Mouse (Mus musculus) gastrocnemius, postnatal 36 days (tissue): ENCODE results near the gene Cox19. TPM values are rescaled to one million over a fixed set of nuclear protein-coding genes. Genes with fewer than 3 reads are reported as not detected.

Experiments used
- DNase-seq, 2 experiments: peaks; one replicate each; pipeline ENCODE4 v3.0.0; 2022
- intact Hi-C: fragments of 180-260 bp; cut with DNase I; formaldehyde crosslinking; loops from one replicate; pipeline ENCODE4 v1.15.1; 2025
- total RNA-seq, 2 experiments: library from RNA; stranded (reverse); gene quantifications; 2 replicates each; pipeline ENCODE4 v1.2.3; 2021

Gene Cox19
- total RNA-seq, 2 experiments from 2014 or later, result 52.8 to 68.3 TPM

DNA sequence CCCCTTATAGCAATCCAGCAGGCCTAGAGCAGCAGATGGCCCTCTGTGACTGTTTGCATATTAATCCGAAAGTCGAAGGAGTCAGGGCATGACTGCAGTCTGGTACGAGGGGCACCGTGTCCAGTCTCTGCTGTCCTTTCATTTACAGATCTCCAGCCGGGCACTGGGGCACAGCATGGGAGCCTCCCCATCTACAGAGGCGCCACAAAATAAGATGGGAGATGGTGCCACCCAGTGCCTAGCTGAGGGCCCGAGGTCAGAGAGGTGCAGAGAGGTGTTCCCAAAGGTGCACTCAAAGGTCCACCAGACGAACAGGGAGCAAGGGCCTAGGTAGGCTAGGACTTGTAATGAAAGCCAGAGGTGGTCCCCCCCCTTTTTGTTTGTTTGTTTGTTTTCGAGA is 32.0 kb upstream of the Cox19 start:
- no peak for DNase-seq
- intact Hi-C loops, result no loop called here

DNA sequence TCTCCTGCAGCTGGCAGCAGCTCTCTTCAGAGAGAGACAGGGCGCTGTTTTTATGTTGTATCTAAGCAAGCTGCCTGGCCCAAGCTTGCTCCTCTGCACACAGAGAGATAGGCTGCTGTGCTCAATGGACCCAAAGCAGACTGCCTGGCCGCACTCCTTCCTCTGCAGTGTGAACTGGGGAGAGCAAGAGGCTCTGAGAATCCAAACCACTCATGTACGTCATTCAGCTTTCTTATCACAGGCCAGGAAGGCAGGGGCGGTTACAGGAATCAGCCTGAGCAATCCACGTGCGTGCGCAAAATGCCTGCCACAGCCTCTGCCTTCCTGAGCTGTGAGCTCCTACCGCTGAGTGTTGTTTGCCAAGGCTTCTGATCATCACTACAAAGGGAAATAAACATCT is 31.5 kb upstream of the Cox19 start:
- intact Hi-C loops, result no loop called here
- DNase-seq, result no peak

DNA sequence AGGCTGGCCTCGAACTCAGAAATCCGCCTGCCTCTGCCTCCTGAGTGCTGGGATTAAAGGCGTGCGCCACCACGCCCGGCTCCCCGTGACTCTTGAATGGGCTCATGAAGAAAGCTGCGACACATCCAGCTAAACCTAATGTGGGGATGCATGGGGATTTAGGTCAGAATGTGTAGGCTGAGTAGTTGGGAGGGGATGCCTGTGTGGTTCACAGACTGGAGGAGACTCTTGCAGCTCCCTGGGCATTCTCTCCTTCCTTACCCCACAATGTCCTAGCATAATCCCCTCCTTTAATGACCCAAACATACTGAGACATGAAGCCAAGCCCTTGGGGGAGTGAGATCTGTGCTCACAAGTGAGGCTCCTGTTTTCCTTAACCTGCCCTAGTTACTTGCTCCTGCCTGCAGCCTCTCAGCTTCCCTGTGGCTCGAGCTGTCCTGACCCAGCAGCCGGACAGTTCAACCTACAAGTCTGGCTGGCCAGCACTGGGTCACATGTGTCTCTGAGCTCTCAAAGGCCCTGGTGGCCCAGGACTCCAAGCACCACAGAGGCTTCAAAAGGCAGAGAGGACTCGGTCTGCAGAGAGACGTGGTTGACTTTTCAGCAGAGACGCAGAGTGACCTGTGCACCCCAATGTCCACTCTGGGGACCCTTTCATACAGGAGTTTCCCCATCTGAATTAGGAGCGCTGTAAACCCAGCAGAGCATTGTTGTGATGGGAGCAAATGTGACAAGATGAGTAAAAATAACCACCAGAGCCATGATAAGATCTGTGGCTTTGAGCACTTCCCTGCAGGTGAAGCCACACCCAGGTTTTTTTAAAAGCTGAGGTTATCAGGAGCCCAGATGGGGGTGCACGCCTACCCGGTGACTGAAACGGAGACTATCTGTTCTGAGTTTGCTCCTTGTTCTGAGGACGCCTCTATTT is 30.6 kb upstream of the Cox19 start:
- no peak for DNase-seq
- intact Hi-C loops, result no loop called here

DNA sequence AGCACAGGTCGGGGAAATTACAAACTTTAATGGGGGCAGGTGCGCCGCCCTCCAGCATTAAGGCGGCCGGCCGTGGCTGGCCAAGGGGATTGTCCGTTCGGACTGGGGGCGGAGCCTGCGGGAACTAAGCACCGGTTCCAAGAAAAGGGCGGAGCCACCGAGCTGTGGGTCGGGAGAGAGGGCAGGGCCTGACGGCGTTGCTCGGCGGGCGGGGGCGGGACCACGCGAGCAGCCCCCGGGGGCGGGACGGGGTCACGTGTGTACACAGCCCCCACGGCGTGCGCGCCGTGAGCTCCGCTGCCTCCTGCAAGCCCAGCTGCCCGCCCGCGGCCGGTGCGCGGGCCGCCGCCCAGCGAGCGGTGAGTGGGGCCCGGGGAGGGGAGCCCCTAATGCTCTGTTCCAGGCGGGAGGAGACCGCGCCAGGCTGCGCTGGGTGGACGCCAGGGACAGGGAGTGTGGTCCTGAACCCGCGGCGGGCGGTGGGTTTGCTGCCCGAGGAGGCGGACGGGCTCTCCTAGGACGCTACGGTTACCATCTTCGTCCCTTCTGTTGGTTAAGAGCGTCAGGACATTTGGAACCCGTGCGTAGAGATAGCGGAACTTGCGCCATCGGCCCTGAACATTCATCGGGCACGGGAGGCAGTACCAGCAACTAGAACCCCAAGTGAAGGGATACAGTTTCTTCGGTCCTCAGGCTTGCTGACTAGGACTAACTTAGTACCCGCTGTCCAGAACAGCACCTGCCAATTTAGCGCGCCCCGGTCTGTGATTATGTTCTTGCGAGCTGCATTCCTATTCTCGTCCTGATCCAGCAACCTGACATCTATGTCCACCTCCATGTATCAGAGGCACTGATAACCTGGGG is 29.4 kb upstream of the Cox19 start:
- intact Hi-C loops, result no loop called here
- DNase-seq, result peak; percentile 92 to 97

DNA sequence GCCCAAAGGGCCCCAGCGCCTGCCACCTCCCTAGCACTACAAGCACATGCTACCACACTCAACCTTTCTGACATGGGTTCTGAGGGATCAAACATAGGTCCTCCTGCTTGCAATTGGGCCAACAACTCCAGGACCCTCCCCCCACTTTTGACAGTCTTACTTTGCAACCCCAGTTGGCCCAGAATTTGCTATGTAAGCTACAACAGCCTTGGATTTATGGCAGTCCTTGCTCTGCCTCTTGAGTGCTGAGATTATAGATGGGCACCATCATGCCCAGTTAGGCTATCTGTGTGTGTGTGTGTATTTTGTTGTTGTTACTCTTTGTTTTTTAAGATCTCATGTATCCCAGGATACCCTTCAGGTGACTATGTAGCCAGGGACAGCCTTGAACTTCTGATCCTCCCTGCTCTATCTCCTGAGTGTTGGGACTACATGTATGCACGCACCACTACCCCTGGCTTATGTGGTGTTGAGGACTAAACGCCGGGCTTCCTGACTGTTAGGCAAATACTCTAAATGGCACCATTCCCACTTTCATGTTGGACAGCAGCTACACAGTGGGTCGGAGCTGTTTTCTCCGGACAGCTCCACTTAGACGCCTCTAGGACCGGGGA is 28.7 kb upstream of the Cox19 start:
- intact Hi-C loops, result no loop called here
- DNase-seq, result no peak

DNA sequence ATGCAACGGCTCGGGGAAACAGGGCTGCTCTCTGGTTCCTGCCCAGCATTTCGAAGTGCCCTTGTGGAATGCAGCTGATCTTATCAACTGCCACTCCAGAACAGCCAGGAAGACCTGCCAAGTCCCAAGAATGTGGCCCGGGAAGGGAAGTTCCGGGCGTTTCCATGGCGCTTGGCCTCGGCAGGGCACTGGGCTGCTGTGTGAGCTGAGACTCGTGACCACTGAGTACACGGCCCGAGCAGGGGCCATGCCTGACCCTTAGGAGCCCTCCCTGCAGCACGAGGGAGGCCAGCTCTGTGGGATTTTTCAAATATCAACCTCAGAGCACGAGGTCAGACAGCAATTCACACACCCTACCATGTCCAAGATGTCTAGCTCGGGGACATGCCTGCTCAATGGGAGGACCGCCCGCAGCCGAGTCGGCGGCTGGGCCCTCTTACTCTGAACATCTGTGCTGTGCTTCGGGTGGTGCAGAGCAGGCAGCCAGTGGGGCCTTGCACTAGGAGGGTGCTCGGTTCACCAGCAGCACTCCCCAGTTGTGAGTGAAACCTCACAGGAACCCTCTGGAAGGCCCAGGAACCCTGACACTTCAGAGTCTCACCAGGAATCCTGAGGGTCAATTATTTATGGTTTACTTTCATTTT is 27.9 kb upstream of the Cox19 start:
- peak; percentile 55 to 61 for DNase-seq
- intact Hi-C loops, result no loop called here

DNA sequence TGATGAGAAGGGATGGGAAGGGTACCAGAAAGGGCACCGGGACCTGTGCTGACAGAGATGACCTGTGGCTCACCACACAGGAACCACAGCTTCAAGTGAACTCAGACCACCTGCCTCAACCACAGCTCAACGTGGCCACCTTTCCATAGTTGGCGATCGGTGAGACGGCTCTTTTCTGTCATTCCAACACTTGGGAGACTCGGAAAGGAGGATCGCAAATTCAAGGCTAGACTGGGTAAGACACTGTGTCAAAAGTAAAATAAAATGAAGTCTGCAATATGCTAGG is 27.0 kb upstream of the Cox19 start:
- intact Hi-C loops, result no loop called here
- DNase-seq, result no peak

DNA sequence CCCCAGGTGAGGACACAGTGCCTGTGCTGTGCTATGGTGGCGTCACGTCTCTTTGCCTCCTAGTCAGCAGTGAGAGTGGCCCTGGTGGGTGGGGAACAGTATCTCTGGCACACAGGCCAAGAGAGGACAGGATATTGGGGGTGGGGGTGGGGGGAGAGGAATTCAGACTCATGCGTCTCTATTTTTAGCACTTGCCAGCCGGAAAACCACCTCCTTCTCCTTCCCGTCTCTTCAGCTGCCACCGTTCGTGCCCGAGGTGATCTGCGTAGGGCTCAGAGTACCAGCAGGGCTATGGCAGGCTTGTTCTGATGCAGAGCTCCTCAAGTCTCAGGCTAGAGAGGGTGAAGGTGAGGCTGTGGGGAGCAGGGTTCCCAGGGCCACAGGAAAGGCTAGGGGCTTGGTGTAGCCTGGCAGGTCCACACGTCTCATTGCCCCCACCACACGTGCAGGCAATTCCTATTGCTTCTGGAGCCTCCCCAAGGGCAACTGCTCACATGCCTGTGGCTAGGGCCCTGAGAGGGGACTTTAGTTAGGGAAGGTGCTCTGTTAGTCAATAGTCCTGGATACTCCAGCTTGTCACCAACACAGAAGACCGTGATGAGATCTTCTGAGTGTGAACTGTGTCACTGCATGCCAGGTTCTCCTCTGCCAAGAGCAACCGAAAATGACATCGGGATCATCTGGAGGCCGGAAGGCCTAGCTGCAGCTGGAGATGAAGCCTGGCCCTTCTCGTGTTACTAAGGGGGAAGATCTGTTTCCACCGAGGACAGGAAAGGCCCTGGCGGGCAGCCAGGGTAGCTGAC is 26.5 kb upstream of the Cox19 start, which contains the start of gene Gpr146:
Gene Gpr146 (plus strand): TSS at position 230 of the 803 bp plus-strand sequence.
- DNase-seq, result peak; percentile 66 to 70
- intact Hi-C loops, result no loop called here

DNA sequence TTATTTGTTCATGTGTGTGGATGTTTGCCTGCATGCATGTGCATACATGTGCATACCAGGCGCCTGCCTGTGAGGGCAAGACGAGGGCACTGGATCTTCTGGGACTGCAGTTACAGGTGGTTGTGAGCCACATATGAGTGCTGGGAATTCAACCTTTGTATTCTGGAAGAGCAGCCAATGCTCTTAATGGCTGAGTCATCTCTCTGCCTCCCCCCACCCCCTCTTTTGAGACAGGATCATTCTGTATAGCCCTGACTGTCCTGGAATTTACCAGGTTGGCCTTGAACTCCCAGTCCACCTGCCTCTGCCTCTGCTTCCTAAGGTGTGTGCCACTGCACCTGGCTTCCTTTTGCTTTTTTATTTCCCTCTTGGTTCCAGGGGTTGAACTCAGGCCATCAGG is 23.6 kb upstream of the Cox19 start:
- DNase-seq, result no peak
- intact Hi-C loops, result no loop called here

DNA sequence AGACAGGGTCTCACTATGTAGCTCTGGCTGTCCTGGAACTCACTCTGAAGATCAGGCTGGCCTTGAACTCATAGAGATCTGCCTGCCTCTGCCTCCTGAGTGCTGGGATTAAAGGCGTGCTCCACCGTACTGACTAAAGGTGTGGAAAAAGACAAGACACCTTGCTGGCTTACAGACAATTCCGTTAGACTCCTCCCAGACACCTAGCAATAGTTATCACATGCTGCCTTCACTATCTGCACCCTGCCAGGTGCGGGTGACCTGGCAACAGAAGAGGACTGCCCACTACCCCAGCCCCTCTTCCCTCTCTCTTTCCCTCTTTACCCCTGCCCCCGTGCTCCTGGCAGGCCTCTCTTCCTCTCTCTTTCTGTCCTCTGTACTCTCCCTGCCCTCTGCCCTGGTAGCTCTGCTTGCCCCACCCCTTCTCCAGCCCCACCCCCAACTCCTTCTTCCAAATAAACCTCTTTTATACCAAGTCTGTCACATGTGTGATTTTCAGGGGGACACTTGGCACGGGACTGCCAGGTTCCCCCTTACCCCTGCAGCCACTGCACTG is 22.7 kb upstream of the Cox19 start:
- intact Hi-C loops, result no loop called here
- DNase-seq, result no peak

DNA sequence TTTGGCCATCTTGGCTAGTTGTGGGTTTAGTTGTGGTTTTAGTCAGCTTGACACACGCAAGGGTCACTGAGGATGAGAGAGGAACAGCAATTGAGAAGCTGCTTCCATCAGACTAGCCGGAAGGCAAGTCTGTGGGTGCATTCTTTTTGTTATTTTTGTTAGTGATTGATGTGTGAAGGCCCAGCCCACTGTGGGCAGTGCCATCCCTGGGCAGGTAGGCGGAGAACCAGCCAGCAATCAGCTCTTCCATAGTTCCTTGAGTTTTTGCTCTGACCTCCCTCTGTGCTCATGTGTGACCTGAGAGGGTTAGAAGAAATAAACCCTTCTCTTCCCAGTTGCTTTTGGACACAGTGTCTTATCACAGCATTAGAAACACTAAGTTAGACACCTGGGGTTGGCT is 21.9 kb upstream of the Cox19 start:
- intact Hi-C loops, result no loop called here
- DNase-seq, result no peak

DNA sequence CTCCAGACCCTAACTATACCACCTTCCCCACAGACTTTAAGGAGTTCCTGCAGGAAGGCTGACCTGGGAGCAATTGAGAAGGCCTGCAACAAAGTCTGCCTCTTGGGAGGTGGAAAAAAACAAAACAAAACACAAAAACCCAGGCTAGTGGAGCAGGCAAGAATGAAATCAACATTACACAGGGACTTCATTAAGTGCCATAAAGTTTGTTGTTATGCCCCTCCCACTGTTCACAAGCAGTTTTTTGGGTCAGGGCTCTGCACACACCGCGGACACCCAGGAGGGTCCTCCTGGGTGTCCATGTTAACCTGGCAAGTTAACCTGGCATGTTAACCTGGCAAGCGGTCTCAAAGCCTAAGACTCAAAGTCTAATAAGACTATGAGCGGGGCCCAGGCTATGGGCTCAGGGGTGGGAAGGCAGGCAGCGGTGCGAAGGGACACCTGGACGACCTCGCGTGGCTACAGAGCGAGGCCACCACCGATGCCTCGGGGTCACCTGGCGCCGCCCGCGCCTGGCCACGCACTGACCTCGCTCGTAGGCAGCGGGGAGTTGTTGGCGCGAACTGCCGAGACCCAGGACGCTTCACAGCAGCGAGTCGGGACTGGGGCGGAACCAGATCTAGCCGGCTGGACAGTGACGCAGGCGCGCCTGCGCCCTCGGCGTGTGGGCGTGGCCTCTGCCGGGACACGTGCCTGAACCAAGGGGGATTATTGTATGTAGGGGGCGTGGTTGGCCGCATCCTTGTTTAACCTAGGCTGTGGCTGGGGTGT is 20.6 kb upstream of the Cox19 start:
- intact Hi-C loops, result no loop called here
- peak; percentile 85 to 86 for DNase-seq

DNA sequence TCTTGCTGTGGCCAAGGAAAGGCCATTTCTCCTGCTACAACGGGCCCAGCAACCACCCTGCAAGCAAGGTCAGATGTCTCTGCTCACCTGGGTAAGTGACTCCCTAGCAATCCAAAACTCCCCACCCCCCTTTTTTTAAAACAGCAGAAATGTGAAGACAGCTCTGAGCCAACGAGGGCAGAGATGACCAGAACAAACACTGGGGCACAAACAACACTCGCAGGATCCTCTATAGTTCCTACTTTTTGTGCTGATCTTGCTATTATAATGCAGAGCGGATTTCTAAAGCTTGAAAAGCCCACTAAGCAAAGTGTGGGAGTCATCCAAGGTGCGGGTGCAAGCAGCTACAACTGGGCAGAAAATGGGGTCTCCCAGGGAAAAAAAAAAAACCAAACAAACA is 19.9 kb upstream of the Cox19 start:
- intact Hi-C loops, result no loop called here

DNA sequence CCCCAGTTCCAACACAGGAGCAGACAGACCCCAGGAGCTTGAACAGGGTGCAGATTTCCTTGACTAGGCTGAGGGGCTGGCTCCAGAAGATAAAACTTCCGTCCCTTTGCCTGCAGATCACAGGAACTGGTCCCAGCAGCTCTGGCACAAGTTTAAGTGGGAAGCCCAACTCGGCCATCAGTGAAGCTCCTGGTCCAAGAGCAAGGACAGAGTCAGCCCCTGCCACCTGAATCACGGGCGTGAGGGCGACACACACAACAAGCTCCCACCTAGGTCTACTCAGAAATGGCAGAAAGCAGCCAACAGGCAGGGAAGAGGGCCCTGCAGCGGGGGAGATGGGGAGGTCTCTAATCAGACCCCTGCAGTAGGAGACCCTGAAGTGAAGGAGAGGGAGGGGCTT is 19.1 kb upstream of the Cox19 start:
- no peak for DNase-seq

More for the DNA sequence above, 19.9 kb upstream of the Cox19 start:
- DNase-seq, result no peak

DNA sequence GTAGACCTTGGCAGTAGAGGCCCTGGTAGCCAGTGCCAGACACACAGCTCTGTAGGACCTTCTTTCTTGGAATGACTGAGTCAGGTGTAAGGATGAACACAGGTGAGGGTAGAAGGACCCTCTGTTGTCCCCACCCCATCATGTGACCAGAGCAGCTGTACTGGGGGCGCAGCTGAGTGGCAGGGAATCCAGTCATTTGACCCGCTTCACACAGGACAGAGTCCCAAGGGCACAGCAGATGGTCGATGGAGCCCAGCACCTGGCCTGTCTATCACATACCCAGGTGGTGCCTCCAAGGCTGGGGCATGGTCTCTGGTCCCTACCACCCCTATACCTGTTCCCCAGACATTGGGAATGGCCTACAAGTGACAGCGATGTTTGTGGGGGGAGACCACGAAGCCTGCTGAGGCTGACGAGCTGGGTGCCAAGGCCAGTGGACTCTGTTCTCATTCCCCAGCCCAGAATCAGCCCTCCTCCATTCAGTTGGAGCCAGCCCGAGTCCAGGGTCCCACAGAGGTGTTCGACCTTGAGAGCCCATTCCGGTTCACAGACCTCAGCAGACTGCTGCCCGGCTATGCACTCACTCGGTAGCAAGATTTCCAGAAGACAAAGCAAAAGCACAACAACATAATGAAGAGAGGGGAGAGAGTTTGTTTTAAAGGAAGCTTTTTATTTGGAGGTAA is 17.6 kb upstream of the Cox19 start:
- intact Hi-C loops, result no loop called here
- no peak for DNase-seq

More for the DNA sequence above, 19.1 kb upstream of the Cox19 start:
- intact Hi-C loops, result no loop called here

DNA sequence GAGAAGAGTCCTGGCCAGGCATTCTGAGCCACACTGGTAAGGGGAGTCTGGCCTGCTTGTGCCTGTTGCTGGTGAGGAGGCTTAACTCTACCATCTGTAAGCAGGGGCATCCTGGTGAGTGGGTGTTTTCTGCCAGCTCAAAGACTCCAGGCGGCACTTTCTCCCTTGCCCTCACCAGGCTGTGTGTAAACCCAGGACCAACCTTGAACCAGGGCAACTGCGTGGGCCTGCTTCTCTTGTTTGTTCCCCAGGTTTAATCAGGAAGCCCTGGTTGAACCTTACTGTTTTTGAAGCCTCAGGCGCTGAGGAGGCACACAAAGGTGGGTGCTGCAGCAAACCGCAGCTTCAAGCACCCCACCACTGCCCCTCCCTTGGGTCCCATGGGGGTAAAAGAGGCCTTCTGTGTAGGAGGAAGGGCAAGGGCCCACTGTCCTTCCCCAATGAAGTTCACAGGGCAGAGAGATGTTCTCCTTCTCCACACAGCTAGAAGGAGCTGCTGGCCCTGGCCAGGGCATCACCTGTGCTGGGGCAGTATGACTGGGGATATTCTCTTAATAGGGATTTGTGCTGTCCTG is 16.8 kb upstream of the Cox19 start:
- no peak for DNase-seq

DNA sequence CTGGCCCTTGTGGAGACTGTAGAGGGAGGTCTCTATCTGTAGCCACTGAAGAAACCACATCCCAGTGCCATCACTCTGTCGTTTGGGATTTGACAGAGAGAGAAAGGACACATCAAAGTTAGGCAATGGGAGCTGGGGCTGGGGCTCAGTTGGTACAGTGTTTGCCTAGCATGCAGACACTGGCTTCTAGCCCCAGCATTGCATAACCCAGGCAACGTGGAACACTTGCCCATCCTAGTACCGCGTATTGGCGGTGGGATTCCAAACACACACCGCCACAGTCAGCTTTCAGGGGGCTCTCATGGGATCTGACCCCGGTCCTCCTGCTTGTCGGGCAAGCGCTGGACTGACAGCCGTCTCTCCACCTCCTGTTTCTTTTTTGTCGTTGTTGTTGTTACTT is 15.3 kb upstream of the Cox19 start:
- intact Hi-C loops, result no loop called here
- no peak for DNase-seq

More for the DNA sequence above, 16.8 kb upstream of the Cox19 start:
- intact Hi-C loops, result no loop called here

DNA sequence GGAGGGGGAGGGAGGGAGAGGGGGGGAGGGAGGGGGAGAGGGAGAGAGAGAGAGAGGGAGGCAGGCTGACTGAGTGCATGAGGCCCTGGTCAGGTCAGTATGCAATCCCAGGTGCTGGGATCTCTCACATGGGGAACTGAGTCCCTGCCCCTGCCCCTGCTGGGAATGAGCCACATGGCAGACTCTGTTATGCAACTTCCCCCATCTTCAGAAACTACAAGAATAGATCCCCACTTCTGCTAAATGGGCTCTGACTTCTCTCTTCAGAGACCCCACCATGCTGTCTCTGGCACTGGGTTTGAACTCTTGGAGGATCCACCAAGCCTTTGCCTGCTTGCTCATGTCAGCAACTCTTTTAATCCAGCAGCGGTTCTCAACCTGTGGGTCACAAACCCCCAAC is 14.6 kb upstream of the Cox19 start:
- intact Hi-C loops, result loop anchor here (2.0 kb wide), 1 partner anchor 31 kb away; no protein-coding TSS in a partner anchor
- DNase-seq, result no peak
